Mouse (Mus musculus) limb, embryonic 14.5 days (tissue): ENCODE measurements around the gene Rnf5. TPM values are rescaled to one million over a fixed set of nuclear protein-coding genes. Genes with fewer than 3 reads are reported as not detected.

Experiments used
- ATAC-seq: fragments of 200-750 bp; cut with Nextera tagmentation; 2 replicates; pipeline ENCODE4 v1.8.0; 2017; ENCODE audit warnings: low read depth, moderate number of reproducible peaks, moderate TSS enrichment; ENCODE audit not compliant: low FRiP score
- DNase-seq: peaks from one replicate; pipeline ENCODE4 v3.0.0-alpha.2; 2015; ENCODE audit warnings: low spot score
- H3K27ac ChIP-seq: fragments of 300-500 bp; sonication (generic); replicated peaks from 2 replicates; pipeline ENCODE4 v1.5.1; 2014; ENCODE audit warnings: low read depth, mild to moderate bottlenecking, low read length, moderate library complexity, mixed read lengths
- H3K27me3 ChIP-seq: fragments of 300-500 bp; sonication (generic); 2 replicates; pipeline ENCODE4 v1.6.1; 2014; ENCODE audit warnings: low read length, mixed read lengths; ENCODE audit not compliant: control insufficient read depth, insufficient read depth
- H3K36me3 ChIP-seq: fragments of 300-500 bp; sonication (generic); 2 replicates; pipeline ENCODE4 v1.6.1; 2014; ENCODE audit warnings: mild to moderate bottlenecking, low read length, moderate library complexity, mixed read lengths; ENCODE audit not compliant: control insufficient read depth, insufficient read depth
- H3K4me1 ChIP-seq: fragments of 300-500 bp; sonication (generic); 2 replicates; pipeline ENCODE4 v1.6.1; 2014; ENCODE audit warnings: antibody characterized with exemption, low read length, mixed read lengths; ENCODE audit not compliant: control insufficient read depth, insufficient read depth
- H3K4me2 ChIP-seq: fragments of 300-500 bp; sonication (generic); replicated peaks from 2 replicates; pipeline ENCODE4 v1.6.1; 2014; ENCODE audit warnings: low read depth, mild to moderate bottlenecking, low read length, moderate library complexity; ENCODE audit not compliant: severe bottlenecking
- H3K4me3 ChIP-seq: fragments of 300-500 bp; sonication (generic); replicated peaks from 2 replicates; pipeline ENCODE4 v1.5.1; 2014; ENCODE audit warnings: low read length
- H3K9ac ChIP-seq: fragments of 300-500 bp; sonication (generic); 2 replicates; pipeline ENCODE4 v1.6.1; 2014; ENCODE audit warnings: mild to moderate bottlenecking, low read depth, low read length, moderate library complexity; ENCODE audit not compliant: severe bottlenecking
- H3K9me3 ChIP-seq: fragments of 300-500 bp; sonication (generic); 2 replicates; pipeline ENCODE4 v1.6.1; 2016; ENCODE audit warnings: low read length; ENCODE audit not compliant: control insufficient read depth
- POLR2A ChIP-seq: fragments of 200-500 bp; IDR thresholded peaks from 2 replicates; pipeline ENCODE4 v1.8.0; 2012; ENCODE audit warnings: inconsistent platforms, mild to moderate bottlenecking, moderate library complexity, borderline replicate concordance; ENCODE audit not compliant: insufficient read depth, insufficient read length; ENCODE audit errors: extremely low read depth
- WGBS: fragments of 180-500 bp; shearing (Covaris S2); extraction: QIAGEN DNeasy Blood & Tissue Kit; methylation state at CpG from one replicate; pipeline ENCODE4 v1.1.7; 2014; 5-methylcytosine and 5-hydroxymethylcytosine counted together
- polyA plus RNA-seq, 2 experiments: library from polyadenylated mRNA; depleted of rRNA in 1 of 2; stranded (reverse) in 1 of 2; unstranded in 1 of 2; fragments of >200 nt; fragmentation: Nextera tagmentation in 1 of 2; extraction: Ambion mirVana in 1 of 2; gene quantifications; 2 replicates each; pipeline versions ENCODE4 v1.2.1 to v1.2.3; 2012 to 2014

Rnf5 gene
- polyA plus RNA-seq (2012; rRNA removed) (103 and 112 TPM in 2 replicates), polyA plus RNA-seq (2014; fragmentation: Nextera tagmentation; extraction: Ambion mirVana) (79.5 and 83.6 TPM in 2 replicates)

DNA sequence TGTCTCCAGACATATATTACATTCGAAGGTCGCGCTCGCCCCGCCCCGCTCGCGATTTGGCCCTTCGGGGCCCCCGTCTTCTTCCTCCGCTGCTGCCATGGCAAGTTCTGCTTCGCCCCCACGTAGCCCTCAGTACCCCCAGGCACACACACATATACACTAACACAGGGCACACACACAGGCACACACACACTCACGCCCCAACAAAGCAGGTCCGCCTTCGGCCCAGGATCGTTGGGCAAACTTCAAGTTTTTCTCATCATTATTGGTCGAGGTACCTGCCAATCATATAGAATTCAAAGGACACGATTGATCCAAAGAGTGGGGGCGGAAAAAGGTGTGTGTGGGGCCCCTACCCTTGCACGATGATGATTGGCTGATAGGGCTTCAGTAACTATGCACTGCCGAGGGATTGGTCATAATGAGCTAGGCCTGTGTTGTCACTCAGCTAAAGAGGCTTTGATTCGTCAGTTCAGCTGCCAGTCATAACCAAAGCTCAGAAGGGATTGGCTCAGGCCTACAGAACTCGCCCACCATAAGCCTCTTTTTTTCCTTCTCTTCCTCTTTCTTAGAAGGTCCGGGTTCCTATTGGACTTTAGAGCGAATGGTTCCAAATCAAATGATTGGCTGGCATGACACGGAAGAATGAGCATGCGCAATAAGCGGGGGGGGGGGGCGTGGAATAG lies at the start of gene Rnf5:
Gene Rnf5, minus strand, starts transcription at position 316 of the 686 bp plus-strand sequence.
- no peaks in the 10 kb centered on the region for H3K27me3 ChIP-seq
- peaks cover 24% of the 10 kb centered on the region for H3K4me1 ChIP-seq
- WGBS, result under 1% methylated on average over 29 of the region's 30 CpGs
- peak within 1 kb of the TSS; percentile 92 for H3K4me2 ChIP-seq
- peak within 1 kb of the TSS; percentile 71 for H3K27ac ChIP-seq
- H3K4me3 ChIP-seq, result peak within 1 kb of the TSS; percentile 95
- H3K9ac ChIP-seq, result peak within 1 kb of the TSS; percentile 55
- ATAC-seq (peak; percentile 95), DNase-seq (peak; percentile 100)
- no peaks in the 10 kb centered on the region for H3K9me3 ChIP-seq
- H3K36me3 ChIP-seq, result peaks cover 27% of the 10 kb centered on the region
- no peak for TF ChIP-seq POLR2A

DNA sequence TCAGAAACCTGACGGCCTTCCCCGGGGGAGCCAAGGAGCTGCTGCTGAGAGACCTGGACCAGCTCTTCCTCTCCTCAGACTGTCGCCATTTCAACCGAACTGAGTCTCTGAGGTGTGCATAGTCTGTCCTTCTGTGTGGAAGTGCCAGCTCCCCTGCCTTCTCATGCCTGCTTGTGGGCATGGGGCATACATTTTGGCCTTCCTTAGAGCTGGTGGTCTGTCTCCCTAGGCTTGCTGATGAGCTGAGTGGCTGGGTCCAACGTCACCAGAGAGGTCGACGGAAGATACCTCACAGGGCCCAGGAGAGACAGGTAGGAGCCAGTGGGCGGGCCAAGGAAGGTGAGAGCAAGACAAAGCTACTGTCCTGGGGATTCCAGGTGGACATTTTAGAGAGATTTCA lies 49.5 kb upstream of the Rnf5 start:
- H3K9me3 ChIP-seq, result no peaks in the 10 kb centered on the region
- no peak overlapping the region for H3K4me2 ChIP-seq
- no peak overlapping the region for H3K9ac ChIP-seq
- H3K27me3 ChIP-seq, result no peaks in the 10 kb centered on the region
- TF ChIP-seq POLR2A, result no peak
- no peak overlapping the region for H3K27ac ChIP-seq
- no peak overlapping the region for H3K4me3 ChIP-seq
- DNase-seq, result no peak
- 95% methylated on average over 8 of the region's 8 CpGs for WGBS
- H3K36me3 ChIP-seq, result peaks cover 53% of the 10 kb centered on the region
- ATAC-seq, result no peak
- peaks cover 3% of the 10 kb centered on the region; the same call in 1 of the 2 replicates for H3K4me1 ChIP-seq

DNA sequence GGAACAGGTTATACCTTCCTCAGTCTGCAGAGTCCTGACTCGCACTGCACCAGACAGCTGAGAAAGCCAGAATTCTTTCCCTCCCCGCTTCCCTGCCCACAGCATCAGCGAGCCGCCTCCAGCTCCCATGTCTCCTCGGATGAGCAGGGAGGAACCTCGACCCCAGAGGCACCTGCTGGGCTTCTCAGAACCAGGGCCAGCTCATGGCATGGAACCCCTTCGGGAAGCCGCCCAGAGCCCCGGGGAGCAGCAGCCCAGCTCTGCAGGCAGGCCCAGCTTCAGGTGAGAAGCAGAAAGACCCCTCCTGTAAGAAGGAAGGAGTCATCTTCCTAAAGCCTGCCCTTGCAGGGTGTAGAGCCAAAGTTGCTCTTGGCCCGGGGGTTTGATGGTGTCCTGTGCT lies 49.1 kb upstream of the Rnf5 start:
- DNase-seq, result no peak
- ATAC-seq, result no peak
- H3K27ac ChIP-seq, result no peak overlapping the region
- peaks cover 6% of the 10 kb centered on the region; the same call in 1 of the 2 replicates for H3K4me1 ChIP-seq
- no peak for TF ChIP-seq POLR2A
- H3K9ac ChIP-seq, result no peak overlapping the region
- peaks cover 53% of the 10 kb centered on the region for H3K36me3 ChIP-seq
- 91% methylated on average over 10 of the region's 10 CpGs for WGBS
- no peaks in the 10 kb centered on the region for H3K27me3 ChIP-seq
- no peak overlapping the region for H3K4me2 ChIP-seq
- no peaks in the 10 kb centered on the region for H3K9me3 ChIP-seq
- H3K4me3 ChIP-seq, result no peak overlapping the region

- no peak overlapping the region for H3K27ac ChIP-seq
- no peak overlapping the region for H3K4me2 ChIP-seq
- peaks cover 53% of the 10 kb centered on the region for H3K36me3 ChIP-seq
- peaks cover 6% of the 10 kb centered on the region; the same call in 1 of the 2 replicates for H3K4me1 ChIP-seq
- H3K27me3 ChIP-seq, result no peaks in the 10 kb centered on the region
- 51% methylated on average over 19 of the region's 19 CpGs for WGBS
- H3K9ac ChIP-seq, result no peak overlapping the region
- no peaks in the 10 kb centered on the region for H3K9me3 ChIP-seq
- TF ChIP-seq POLR2A, result no peak
- H3K4me3 ChIP-seq, result no peak overlapping the region
- no peak for ATAC-seq
- DNase-seq, result no peak
Observed at GRCm38 (mm10) chr17:34651507-34652221, 48.2 kb upstream of the Rnf5 start.

DNA sequence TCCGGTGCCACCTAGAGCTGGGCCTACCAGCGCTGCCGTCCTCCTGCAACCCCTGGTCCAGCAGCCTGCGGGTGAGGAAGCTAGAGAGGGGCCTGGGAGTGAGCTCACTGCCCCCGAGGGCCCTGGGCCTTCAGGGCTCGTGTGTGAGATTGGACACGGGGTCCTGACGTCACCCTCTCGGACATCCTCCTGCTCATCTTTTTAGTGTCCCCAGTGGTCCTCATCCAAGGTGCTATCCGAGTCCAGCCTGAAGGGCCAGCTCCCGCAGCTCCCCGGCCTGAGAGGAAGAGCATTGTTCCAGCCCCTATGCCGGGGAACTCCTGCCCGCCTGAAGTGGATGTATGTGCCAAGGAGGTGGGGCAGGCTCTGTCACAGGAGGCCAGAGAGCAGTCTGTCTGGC lies 47.3 kb upstream of the Rnf5 start:
- TF ChIP-seq POLR2A, result no peak
- Histone ChIP-seq H3K27ac (no peak overlapping the region), H3K9me3 (no peaks in the 10 kb centered on the region), H3K9ac (no peak overlapping the region), H3K36me3 (peaks cover 55% of the 10 kb centered on the region), H3K27me3 (no peaks in the 10 kb centered on the region), H3K4me1 (peaks cover 6% of the 10 kb centered on the region), H3K4me2 (no peak overlapping the region), H3K4me3 (no peak overlapping the region)
- WGBS, result 95% methylated on average over 14 of the region's 14 CpGs
- DNase-seq, result no peak
- no peak for ATAC-seq
